ENCODE assay signal across 32 mouse cellular contexts in genomic region chr19:42010436-42010835, GRCm38 (mm10). TPM values are rescaled to one million over a fixed set of nuclear protein-coding genes. Genes with fewer than 3 reads are reported as not detected.
DNase-seq lines count a peak whose midpoint lies in the region; ATAC-seq lines count a peak whose summit lies in the region.
"Had no signal": no experiment of that assay in that cellular context is flagged by ENCODE, and none has a peak within 500 bp of the region (broad histone marks: within the 10 kb centered on the region; RNA-seq: fewer than 3 reads in every experiment).

No protein-coding gene starts in this region.

- no peak overlapping the region for H3K9ac ChIP-seq in kidney, embryonic 16.5 days (replicated peaks; ENCODE audit: low read length)
- H3K9ac ChIP-seq: embryonic facial prominence, embryonic 12.5 days; forebrain, embryonic 15.5 days; heart, embryonic 15.5 days; limb, embryonic 12.5 days; liver, embryonic 15.5 days; lung, embryonic 14.5 days; midbrain, embryonic 15.5 days; neural tube, embryonic 13.5 days had no signal

- H3K27me3 ChIP-seq in kidney, embryonic 16.5 days (ENCODE audit: insufficient read depth, low read length) = no peaks in the 10 kb centered on the region
- H3K27me3 ChIP-seq: embryonic facial prominence, embryonic 12.5 days; forebrain, embryonic 15.5 days; heart, embryonic 15.5 days; limb, embryonic 12.5 days; liver, embryonic 15.5 days; midbrain, embryonic 15.5 days; neural tube, embryonic 13.5 days had no signal

- no peak overlapping the region for H3K4me3 ChIP-seq in kidney, embryonic 16.5 days (ENCODE audit: low read length)
- H3K4me3 ChIP-seq: embryonic facial prominence, embryonic 12.5 days; forebrain, embryonic 15.5 days; heart, embryonic 10.5 days; heart, embryonic 15.5 days; layer of hippocampus, adult 2 months; left cerebral cortex, adult 2 months; limb, embryonic 12.5 days; liver, embryonic 15.5 days; midbrain, embryonic 15.5 days; neural tube, embryonic 13.5 days had no signal

- 37% methylated on average over 4 of the region's 4 CpGs for WGBS in kidney, embryonic 16.5 days

- H3K4me2 ChIP-seq in kidney, embryonic 16.5 days (replicated peaks; ENCODE audit: low read depth, low read length) = no peak overlapping the region
- H3K4me2 ChIP-seq: embryonic facial prominence, embryonic 12.5 days; forebrain, embryonic 15.5 days; heart, embryonic 15.5 days; limb, embryonic 12.5 days; liver, embryonic 15.5 days; lung, embryonic 14.5 days; midbrain, embryonic 15.5 days; neural tube, embryonic 13.5 days had no signal

- ATAC-seq in frontal cortex, adult (ENCODE audit: low TSS enrichment) = peak; percentile 20; the same call in 1 of the 2 replicates
- ATAC-seq in kidney, embryonic 16.5 days (ENCODE audit: low FRiP score, low TSS enrichment) = no peak
- ATAC-seq in CD4-positive, CD25-positive, alpha-beta regulatory T cell, adult 4 months = no peak
- ATAC-seq: forebrain, embryonic 15.5 days; intestine, embryonic 16.5 days; midbrain, embryonic 15.5 days had no signal

- 0 out of 2 replicates have a peak, but pooled peaks cover 6% of the 10 kb centered on the region for H3K36me3 ChIP-seq in kidney, embryonic 16.5 days (ENCODE audit: insufficient read depth, low read length)
- H3K36me3 ChIP-seq: embryonic facial prominence, embryonic 12.5 days; forebrain, embryonic 15.5 days; heart, embryonic 15.5 days; limb, embryonic 12.5 days; liver, embryonic 15.5 days; midbrain, embryonic 15.5 days; neural tube, embryonic 13.5 days had no signal

- peaks cover 51% of the 10 kb centered on the region for H3K4me1 ChIP-seq in kidney, embryonic 16.5 days (ENCODE audit: insufficient read depth, low read length)
- H3K4me1 ChIP-seq: forebrain, embryonic 15.5 days; midbrain, embryonic 15.5 days; neural tube, embryonic 13.5 days had no signal

- no peaks in the 10 kb centered on the region for H3K9me3 ChIP-seq in kidney, embryonic 16.5 days (ENCODE audit: low read length)
- H3K9me3 ChIP-seq: embryonic facial prominence, embryonic 12.5 days; forebrain, embryonic 15.5 days; heart, embryonic 10.5 days; heart, embryonic 15.5 days; limb, embryonic 12.5 days; liver, embryonic 15.5 days; midbrain, embryonic 15.5 days; neural tube, embryonic 13.5 days had no signal

- DNase-seq in frontal cortex, postnatal 25 days (ENCODE audit: low spot score in 2 of 2) = no peak
- no peak for DNase-seq in kidney, adult 18-20 months
- DNase-seq in adrenal gland, postnatal 25 days = peak; percentile 45
- DNase-seq in thymus, postnatal 10 days (ENCODE audit: low spot score in 2 of 2) = no peak
- DNase-seq: cerebellum, adult 11-12 months; cerebellum, adult 9-11 months; embryo, embryonic 11 days; gastrocnemius, postnatal 14 days; kidney, postnatal 36 days; lung, embryonic 14.5 days; lung, postnatal 14 days; right cerebral cortex, postnatal 4 days; thymus, adult 18-20 months; thymus, postnatal 36 days had no signal

- H3K27ac ChIP-seq in kidney, embryonic 16.5 days (ENCODE audit: low read length) = 0 out of 2 replicates have a peak overlapping the region, but pooled peaks have one; percentile 21
- H3K27ac ChIP-seq: embryonic facial prominence, embryonic 12.5 days; forebrain, embryonic 15.5 days; heart, embryonic 15.5 days; layer of hippocampus, adult 2 months; left cerebral cortex, adult 2 months; limb, embryonic 12.5 days; liver, embryonic 15.5 days; midbrain, embryonic 15.5 days; neural tube, embryonic 13.5 days had no signal

RNA-seq across cellular contexts. Expression of gene Ankrd2, which starts 25.4 kb away (rescaled TPM):
- polyA plus RNA-seq in kidney, embryonic 16.5 days (2015; fragmentation: Nextera tagmentation; extraction: Ambion mirVana) = not detected in 2 replicates
- total RNA-seq in adrenal gland, postnatal 25 days (2021) = 0.46 TPM in 1 of 2 replicates, not detected in the other
- polyA plus RNA-seq in CD4-positive, CD25-positive, alpha-beta regulatory T cell, adult 4 months (2017; shearing (Covaris generic)) = not detected
- total RNA-seq: granulocyte monocyte progenitor cell, adult 5-6 weeks; heart, postnatal 25 days; layer of hippocampus, adult 2 months had no signal
- polyA plus RNA-seq: heart, embryonic 10.5 days; heart, embryonic 15.5 days; kidney, embryonic 14.5 days had no signal

RNA-seq across cellular contexts. Expression of gene Ubtd1, which starts 28.9 kb away (rescaled TPM):
- polyA plus RNA-seq in kidney, embryonic 16.5 days (2015; fragmentation: Nextera tagmentation; extraction: Ambion mirVana) = 35.9 and 37.8 TPM in 2 replicates
- total RNA-seq in adrenal gland, postnatal 25 days (2021) = 15.2 and 18.2 TPM in 2 replicates
- polyA plus RNA-seq in CD4-positive, CD25-positive, alpha-beta regulatory T cell, adult 4 months (2017; shearing (Covaris generic)) = 1 to 10 TPM; 3.7 to 4.1 TPM

RNA-seq across cellular contexts. Expression of gene Mms19, which starts 29.5 kb away (rescaled TPM):
- 41.1 and 45.6 TPM in 2 replicates for polyA plus RNA-seq in kidney, embryonic 16.5 days (2015; fragmentation: Nextera tagmentation; extraction: Ambion mirVana)
- total RNA-seq in adrenal gland, postnatal 25 days (2021) = 19.0 and 31.0 TPM in 2 replicates
- polyA plus RNA-seq in CD4-positive, CD25-positive, alpha-beta regulatory T cell, adult 4 months (2017; shearing (Covaris generic)) = 100 to 1,000 TPM in 1 of 2 experiments, 10 to 100 TPM in 1; 78.1 to 104 TPM

RNA-seq across cellular contexts. Expression of gene Hoga1, which starts 35.0 kb away (rescaled TPM):
- polyA plus RNA-seq in kidney, embryonic 16.5 days (2015; fragmentation: Nextera tagmentation; extraction: Ambion mirVana) = 30.4 and 35.0 TPM in 2 replicates
- 4.5 and 5.2 TPM in 2 replicates for total RNA-seq in adrenal gland, postnatal 25 days (2021)
- not detected for polyA plus RNA-seq in CD4-positive, CD25-positive, alpha-beta regulatory T cell, adult 4 months (2017; shearing (Covaris generic))
- total RNA-seq: granulocyte monocyte progenitor cell, adult 5-6 weeks had no signal

RNA-seq across cellular contexts. Expression of gene 4933411K16Rik, which starts 41.6 kb away (rescaled TPM):
- 0.60 and 0.71 TPM in 2 replicates for polyA plus RNA-seq in kidney, embryonic 16.5 days (2015; fragmentation: Nextera tagmentation; extraction: Ambion mirVana)
- total RNA-seq in adrenal gland, postnatal 25 days (2021) = 0.67 and 1.1 TPM in 2 replicates
- polyA plus RNA-seq in CD4-positive, CD25-positive, alpha-beta regulatory T cell, adult 4 months (2017; shearing (Covaris generic)) = not detected
- total RNA-seq: granulocyte monocyte progenitor cell, adult 5-6 weeks; heart, postnatal 25 days had no signal
- polyA plus RNA-seq: embryonic facial prominence, embryonic 12.5 days; forebrain, embryonic 15.5 days; heart, embryonic 15.5 days; limb, embryonic 12.5 days; lung, embryonic 14.5 days; midbrain, embryonic 15.5 days; neural tube, embryonic 13.5 days; stomach, postnatal 0 days had no signal
